Mouse (Mus musculus): ENCODE data around the gene Aldh18a1.
"Not testable (repeated sequence)": the region's sequence is repeated elsewhere in the genome, so short reads cannot be mapped to it uniquely, and the experiment has no call there.

The Aldh18a1 gene

DNA sequence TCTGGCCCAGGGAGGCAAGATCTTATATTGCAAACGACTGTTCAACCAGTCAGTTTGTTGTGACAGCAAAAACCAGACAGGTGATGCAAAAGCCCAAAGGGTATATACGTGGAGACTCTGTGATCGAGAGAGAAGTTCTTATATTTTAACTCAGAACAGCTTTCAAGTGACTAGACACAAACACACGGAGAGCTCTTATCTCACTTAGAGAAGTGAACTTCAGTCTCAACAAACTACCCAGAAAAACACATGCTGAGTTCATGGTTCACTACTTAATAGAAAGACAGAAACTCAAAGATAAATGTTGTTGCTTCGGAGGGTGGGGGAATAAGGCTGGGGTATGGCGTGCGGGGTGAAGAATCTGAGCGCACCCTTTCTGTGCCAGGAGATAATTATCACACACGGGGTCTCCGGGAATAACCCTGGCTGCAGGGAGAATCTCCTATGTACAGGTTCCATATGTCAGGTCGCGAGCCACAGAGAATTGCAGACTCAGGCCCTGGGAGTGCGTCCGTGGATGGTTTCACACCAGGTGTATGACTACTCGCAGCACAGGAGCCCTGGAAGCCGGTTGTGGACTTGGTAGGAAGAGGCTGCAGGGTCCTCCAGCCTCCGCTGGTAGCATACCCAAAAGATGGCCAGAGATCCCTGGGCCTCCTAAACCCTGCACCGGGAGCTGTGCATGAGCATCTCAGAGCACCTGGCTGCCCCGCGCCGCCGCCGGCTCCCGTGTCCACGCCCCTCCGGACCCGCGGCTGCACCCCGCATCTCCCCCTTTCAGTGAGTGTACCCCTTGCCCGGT, 571 bp downstream of the Aldh18a1 start:
- DNase-seq (ENCODE audit: low spot score in 2 of 2) = no peak

DNA sequence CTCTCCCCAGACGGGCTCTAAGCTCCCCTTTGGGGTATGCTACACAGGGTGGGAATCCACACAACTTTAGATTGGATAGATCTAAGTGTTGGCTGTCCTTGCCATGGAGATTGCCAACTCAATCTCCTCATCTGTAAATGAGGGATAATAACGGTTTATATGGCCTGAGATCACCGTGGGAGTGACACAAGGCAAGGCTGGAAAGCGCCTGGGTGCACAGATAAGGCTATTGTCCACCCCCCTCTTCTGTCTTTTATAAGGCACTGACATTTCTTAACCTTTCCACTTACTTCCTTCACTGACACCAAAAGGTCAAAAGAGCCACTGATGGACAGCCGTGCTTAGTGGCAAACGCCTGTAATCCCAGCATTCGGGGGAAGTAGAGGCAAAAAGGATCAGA, 1.4 kb downstream of the Aldh18a1 start:
- no peak for DNase-seq (ENCODE audit: low spot score in 2 of 2)

DNA sequence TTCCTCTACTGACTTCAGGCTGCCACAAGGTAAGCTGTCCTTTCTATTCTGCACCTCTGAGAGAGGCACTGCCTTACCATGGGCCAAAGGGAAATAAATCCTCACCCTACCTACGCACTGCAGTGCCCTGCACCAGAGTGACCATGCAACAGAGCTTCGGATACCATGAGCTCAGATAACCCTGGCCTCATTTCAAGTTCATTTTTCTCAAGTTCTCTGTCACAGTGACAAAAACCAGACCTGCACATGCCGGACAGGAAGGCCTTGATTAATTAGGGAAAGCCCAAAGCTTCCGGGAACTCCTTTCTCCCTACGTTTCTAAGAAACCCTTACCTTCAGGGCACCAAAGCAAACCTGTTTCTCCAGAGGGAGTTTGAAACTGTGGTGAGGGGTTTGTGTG, 6.6 kb downstream of the Aldh18a1 start:
- no peak for DNase-seq (ENCODE audit: low spot score in 2 of 2)

DNA sequence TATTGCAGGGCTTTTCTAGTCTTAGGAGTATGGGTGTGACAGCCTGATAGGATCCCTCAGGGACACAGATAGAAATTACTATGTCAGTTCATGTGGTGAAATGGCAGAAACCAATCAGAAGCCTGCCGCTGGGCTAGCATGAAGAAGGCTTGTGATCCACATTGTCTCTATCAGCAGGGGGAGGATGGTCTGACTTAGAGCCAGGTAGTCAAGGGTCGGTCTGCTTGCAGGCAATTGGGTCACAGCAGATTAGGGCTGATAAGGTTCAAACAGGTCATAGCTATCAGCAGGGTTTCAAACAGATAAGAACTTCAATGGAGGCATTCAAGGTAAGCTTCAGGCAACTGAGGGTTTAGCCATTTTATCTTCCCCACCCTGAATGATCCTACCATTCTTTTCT, 7.4 kb downstream of the Aldh18a1 start:
- no peak for DNase-seq (ENCODE audit: low spot score in 2 of 2)

DNA sequence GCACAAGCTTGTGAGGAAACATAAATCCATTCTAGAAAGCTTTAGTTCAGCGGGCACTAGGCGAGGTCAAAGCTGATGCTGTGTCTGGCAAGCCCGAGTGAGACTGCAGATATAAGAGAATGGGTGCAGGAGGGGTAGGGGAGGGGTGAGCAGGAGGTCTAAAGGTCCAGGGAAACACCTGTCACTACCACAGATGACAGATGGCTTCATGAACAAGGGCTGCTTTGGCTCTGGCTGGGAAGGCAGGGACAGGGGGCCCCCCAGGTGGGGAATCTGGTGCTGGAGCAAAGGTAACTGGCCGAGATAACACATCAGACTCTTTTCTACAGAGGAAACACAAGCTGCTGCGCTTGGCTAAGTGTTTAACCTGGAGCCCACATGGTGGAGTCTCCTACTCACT, 12.8 kb downstream of the Aldh18a1 start:
- DNase-seq (ENCODE audit: low spot score in 2 of 2) = no peak

DNA sequence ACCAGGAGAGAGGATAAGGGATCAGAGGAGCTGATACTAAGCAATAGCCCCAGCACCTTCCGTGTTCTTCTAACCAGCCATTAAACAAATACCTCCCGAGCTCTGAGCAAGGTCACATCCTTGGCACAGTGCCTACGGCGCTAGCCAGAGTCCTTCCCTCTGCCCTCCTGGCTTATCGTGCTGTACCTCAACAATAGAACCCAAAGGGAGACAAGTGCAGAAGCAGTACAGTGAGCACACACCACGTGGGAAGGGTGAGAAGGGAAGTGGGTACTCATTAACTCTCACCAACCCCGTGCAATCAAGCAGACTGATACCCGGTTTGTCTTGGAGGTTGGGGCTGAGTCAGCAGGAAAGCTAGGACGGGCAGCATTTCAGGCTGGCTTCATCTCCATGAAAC, 17.5 kb downstream of the Aldh18a1 start:
- no peak for DNase-seq (ENCODE audit: low spot score in 2 of 2)

DNA sequence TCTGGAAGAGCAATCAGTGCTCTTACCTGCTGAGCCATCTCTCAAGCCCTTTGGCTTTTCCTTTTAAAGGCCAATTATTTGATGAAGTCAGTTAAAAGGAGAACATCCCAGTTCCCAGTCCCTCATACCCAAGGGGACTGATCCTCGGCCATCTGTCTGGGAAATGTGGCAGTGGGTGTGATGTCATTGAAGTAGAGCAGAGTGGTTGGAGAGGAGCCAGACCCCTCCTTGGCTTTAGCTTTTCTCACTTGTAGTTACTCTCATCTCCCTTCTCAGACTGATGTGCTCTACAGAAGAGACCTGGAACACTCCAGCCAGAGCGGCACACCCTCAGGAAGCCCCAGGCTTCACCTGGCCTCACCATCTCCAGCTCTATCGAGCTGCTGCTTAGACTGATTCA, 20.6 kb downstream of the Aldh18a1 start:
- DNase-seq (ENCODE audit: low spot score in 2 of 2) = no peak

DNA sequence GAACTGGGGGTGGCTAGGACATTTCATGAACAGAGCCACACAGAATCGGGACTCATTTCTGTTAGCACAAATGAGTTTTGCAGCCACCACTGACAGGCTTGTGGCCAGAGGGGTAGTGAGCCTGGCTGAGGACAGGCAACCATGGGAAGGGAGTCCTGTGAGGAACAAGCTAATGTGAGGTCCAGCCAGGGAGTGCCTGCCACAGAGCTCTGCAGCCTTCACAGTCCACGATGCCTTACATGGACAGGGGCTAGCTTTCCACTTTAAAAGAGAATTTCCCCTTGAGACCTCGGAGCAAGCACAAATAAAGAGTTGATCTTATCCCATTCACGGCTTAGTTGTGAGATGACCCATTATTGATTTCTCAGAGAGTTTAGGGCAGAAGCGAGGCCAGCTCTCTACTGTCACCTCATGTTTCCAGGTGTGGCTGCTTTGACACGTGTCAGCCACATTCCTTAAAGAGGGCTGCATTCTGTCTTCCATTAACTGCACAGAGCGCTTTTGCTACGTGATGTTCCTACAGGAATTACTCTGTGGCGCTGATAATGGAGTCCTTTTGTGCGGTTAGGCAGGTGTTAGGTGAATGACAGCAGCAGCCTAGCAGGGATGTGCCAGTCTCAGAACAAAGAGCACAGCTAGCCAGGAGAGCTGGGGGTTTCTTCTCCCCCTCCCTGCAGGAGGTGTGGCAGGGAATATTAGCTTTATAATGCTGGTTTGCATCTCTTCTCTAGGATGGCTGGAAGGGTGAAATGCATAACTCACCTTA, 24.2 kb downstream of the Aldh18a1 start:
- DNase-seq (ENCODE audit: low spot score in 2 of 2) = no peak

DNA sequence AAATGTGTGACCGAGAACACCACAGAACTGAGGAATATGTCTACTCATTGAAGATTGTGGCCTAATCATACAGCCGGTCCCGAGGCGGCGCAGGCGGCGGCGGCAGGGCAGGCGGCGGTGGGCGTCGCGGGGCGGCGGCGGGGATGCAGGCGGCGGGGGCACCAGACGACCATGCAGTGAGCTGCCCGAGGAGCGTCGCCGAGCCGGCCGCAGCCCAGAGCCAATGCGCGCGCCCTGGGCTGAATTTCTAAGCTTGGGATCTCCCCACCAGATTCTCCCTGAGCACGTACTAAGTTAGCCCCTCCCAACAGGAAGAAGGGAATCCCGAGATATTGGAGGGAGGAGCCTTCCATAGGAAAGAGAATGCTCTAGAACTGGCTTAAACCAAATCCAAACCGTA, 26.7 kb downstream of the Aldh18a1 start:
- not testable (repeated sequence) for DNase-seq (ENCODE audit: low spot score in 2 of 2)

DNA sequence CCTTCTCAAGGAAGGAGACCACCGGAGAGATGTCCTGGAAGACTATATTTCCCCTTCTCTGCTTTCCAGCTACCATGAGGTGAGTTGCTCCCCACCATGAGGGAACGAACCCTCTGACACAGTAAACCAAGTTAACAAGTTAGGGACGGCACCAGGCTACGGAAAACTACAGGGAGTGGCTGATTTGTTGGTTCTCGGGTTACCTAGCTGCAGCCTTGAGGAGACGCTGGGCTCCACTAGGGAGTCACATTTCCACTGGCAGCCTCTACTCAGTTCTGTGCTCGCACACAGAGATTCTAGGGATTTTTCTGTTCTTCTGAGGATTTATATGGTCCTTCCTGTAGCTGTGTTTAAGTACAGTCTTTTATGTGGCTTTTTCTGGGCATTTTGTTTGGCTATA, 32.2 kb downstream of the Aldh18a1 start:
- no peak for DNase-seq (ENCODE audit: low spot score in 2 of 2)

DNA sequence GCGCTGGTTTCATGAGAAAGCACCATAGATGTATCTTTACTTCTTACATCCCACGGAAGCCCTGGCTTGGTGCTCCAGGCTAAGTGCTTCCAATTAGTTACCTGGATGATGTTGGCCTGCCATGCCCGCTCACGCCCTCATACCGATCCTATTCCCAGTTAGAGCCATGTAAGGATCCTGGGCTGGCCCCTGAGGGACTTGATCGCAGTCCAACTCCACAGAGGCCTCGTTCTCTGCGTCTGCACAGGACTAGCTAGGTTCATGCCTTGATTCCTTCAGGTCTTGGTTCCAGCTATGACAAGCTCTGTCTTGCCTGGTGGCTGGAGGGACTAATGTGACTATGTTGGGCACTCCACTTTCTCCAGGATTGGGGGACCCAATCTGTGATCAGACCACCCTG, 33.1 kb downstream of the Aldh18a1 start:
- DNase-seq (ENCODE audit: low spot score in 2 of 2) = no peak

DNA sequence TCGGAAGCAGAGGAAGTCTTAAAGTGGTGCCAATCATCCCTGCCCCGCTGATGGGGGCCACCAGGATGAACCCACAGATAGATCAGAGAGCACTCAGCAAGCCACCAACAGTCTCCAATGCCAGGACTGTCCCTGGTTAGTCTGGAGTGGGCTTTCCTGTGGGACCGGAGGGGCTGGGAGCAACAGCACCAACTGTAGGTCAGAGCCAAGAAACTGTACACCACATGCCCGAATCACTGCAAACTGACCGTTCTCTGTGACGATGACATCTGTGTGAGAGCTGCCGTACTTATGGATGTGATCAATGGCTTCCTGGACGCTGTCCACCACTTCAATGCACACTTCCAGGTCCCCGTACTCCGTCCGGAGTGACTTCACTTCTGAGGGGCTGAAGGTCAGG, 33.9 kb downstream of the Aldh18a1 start:
- DNase-seq (ENCODE audit: low spot score in 2 of 2) = no peak

DNA sequence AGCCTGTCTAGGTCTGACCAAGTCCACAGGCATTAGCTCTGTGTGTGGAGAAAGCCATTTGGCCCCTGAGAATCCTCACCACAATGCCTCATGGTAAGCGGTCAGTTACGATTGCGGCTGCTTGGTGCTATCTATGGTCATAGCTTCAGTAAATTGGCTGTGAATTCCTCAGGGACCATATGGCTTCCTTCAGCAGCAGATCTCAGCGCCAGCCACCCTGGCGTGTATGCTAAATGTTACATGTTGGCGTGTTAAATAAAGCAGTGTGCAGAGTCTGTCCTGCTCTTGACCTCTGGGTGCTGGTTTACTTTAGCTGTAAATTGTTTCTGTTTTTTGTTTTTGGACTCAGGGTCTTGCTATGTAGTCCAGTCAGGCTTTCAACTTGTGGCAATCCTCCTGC, 34.4 kb downstream of the Aldh18a1 start:
- no peak for DNase-seq (ENCODE audit: low spot score in 2 of 2)

DNA sequence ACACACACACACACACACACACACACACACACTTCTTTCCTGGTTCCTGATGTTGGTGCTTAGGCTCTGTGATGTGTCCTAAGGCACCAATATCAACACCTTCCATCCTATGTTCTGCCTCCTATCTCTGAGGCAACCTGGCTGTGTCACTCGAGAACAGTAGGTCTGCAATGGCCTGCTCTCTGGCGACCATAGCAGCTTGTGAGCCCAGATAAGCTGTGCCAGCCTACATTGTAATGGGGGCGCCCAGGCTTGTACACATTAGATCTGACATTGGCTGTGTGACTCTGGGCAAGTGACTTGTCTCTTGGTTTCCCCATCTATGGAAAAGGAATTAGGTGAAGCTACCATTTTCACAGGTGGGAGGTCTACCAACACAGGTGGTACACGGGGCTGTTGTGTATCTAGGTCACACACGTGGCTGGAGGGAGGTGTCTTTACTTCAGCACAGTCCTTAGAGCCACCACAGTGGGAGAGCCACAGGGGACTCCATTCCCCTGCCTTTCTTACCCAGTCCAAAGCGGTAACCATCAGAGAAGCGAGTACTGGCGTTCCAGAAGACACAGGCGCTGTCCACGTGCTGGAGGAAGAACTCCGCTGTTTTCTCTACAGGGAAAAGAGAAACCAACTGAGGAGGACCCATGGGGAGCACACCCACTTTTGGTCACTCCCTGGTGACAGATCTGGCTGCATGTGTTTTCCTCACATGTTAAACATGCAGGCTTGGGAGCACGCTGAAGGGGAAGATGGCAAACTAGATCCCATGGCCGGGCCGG, 35.1 kb downstream of the Aldh18a1 start:
- no peak for DNase-seq (ENCODE audit: low spot score in 2 of 2)

DNA sequence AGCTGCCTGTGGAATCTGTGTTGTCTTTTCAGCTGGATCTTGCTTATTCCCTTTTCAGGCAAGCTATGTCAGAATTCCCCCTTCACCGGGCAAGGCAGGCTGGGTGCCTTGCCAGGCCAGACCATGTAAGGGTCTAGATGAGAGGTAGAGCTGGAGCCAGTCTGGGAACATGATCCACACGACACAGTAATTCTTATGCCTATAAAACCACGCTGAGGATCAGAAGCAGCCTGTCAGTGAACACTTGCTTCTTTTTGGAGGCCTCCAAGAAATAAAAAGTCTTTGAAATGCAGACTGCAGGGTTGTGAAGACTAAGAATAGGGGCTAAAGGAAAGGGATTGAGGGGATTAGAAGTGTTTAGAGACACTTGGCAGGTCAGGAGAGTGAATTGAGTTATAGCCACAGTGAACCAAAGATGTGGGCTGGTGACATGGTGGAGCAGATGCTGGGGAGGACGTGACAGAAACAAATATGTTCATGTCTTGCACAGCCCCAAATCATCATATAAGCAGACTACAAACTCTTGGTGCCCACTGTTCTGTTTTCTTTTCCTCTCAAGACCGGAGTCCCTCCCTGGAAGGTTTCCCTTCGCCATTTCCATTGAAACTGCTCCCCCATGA, 38.6 kb downstream of the Aldh18a1 start:
- no peak for DNase-seq (ENCODE audit: low spot score in 2 of 2)

DNA sequence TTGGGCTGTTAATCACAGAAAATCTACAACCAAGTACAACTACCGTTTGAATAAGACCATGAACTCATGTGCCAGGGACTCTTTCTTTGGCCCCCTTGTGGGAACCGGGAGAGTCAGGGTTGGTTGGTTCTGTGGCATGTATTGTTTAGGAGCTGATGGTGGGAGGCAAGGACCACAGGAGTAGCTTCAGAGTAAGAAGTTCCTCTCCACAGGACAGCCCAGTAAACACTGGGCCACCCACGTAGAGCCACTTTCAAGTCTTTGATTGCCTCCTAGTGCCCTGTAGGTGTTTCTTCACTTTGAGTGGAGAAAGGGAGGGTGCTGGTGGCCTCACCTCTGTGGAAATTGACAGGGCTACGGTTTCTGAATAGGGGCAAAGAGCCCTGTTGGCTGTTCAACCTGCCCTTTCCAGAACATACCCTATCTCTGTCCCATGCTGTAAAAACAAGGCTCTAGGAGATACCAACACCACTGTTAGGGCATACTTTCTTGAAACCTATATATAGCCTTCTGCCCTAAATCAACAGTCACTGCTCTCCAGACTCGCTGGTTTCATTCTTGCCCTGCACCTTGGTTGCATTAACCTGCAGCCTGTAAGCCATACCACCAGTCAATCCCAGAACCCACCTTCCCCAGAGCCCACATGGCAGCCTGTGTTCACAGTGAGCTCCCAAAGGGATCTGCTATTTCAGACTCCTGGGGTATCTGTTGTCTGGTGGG, 39.3 kb downstream of the Aldh18a1 start:
- DNase-seq (ENCODE audit: low spot score in 2 of 2) = no peak

DNA sequence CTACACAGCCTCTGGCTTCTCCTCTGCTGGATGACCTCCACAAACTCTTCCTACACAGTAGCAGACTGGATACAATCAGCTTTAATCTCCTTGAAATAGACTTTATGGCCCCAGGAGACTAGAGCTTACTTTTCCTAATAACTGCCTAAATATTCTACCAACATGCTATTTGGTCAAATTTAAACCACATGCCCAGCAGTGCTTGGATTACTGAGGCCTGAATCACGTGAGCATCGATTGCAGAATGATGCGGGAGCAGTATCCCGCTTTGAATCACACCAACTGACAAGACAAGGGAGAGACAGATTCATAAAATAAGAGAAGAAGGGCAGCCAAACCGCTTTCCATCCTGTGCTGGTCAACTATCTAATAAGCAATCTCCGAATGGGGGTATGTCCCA, 39.9 kb downstream of the Aldh18a1 start:
- no peak for DNase-seq (ENCODE audit: low spot score in 2 of 2)

DNA sequence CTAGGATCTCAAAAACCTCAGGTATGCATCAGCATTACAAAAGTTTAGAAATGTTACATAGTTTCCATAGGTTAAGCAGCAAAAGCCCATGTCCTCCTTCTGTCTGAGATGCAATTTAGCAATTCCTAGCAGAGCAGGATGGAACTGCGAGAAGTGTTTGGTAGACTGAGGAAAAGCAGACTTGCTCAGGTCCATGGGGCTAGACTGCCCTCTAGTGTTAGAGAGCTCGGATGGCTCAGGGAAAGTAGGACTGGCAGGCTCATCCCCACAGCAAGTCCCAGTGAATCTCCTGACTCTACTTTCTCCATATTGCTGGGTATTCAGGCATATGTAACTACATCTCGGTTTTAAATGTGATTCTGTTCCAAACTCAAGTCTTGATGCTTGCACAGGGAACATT, 43.4 kb downstream of the Aldh18a1 start:
- DNase-seq (ENCODE audit: low spot score in 2 of 2) = peak in 1 of 2 experiments; percentile 47

DNA sequence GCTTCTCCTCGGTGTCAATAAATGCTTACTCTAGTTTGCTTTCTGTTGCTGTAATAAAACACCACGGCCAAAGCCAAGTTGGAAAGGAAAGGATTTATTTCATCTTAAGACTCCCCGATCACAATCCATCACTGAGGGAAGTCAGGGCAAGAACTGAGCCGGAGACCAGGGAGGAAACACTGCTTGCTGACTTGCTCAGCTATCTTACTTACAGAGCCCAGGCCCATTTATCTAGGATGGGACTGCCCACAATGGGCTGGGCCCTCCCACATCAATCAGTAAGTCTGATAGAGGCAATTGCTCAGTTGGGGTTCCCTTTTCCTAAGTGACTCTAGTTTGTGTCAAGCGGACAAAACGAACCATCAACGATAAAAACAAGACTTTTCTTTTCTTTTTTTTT, 45.5 kb downstream of the Aldh18a1 start:
- no peak for DNase-seq (ENCODE audit: low spot score in 2 of 2)

DNA sequence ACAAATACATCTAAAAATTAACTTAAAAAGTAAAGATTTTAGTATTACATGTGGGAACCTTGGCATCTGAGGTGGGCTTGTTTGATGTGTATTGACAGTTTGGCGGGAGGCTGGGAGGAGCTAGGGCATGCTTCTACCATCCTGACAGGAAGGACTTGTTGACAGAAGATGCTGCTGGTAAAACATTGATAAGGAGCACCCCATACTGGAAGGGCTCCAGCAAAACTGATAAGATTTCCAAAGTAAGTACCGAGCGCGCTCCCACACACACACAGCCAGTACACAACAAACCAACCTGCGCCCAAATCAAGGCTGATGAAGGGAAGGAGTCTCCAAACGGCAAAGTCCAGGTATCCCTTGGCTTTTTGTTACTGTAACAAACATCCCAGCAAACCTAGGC, 51.7 kb downstream of the Aldh18a1 start:
- DNase-seq (ENCODE audit: low spot score in 2 of 2) = no peak

DNA sequence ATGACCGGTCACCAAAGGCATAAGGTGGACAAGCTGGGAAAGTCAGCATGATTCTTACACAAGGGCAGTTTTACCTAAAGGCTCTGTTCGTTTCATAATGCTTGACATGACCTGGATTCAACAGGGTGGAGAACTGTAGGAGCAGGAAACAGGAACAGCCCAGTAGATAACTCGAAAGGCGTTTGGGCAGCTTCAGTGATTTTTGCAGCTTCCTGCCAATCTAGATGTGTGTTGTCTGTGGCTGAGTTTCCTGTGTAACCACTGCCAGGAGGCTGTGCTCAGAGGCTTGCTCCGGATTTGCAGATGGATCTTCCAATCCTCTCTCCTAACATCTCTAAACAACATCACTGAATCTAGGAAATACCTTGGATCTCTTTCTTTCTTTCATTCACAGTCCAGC, 55.7 kb downstream of the Aldh18a1 start:
- DNase-seq (ENCODE audit: low spot score in 2 of 2) = no peak

Measured in urinary bladder, postnatal 36 days (tissue).